Mouse (Mus musculus) adrenal gland, adult 8-10 months (tissue): ENCODE results near the gene Ripk4. TPM values are rescaled to one million over a fixed set of nuclear protein-coding genes. Genes with fewer than 3 reads are reported as not detected.

ENCODE experiments used
- DNase-seq: peaks from one replicate; pipeline ENCODE4 v3.0.0; 2022
- total RNA-seq, 4 experiments: library from RNA; stranded (reverse); gene quantifications; 2 replicates each; pipeline ENCODE4 v1.2.4; 2022

The Ripk4 gene
- total RNA-seq, 4 experiments from 2014 or later: 2.0 to 2.5 (median 2.2) TPM

GRCm38 (mm10) chr16:97734760-97735322 is 28.7 kb downstream of the Ripk4 start:
- DNase-seq: no peak

- no peak for DNase-seq
These were observed 30.0 kb downstream of the Ripk4 start for GRCm38 (mm10) chr16:97733599-97733998.

GRCm38 (mm10) chr16:97730321-97730720 is 33.3 kb downstream of the Ripk4 start:
- DNase-seq: no peak

DNA sequence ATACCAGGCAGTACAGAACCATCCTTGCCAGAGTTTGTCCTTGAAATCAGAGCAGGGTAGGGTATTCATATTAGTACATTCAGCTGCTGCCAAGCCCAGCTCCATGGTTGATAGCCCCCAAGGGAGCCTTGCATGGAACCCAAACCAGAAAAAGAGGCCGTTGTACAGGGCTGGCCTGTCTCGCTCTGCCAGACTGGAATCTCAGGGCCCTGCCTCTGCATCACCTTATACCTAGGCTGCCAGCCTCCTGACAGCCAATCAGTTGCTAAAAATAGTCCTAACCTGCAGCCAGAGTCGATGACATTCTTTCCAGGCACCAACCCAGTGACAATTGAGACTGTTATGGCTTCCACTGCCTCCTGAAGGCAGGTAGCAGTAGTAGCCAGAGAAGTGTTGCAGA is 37.2 kb downstream of the Ripk4 start:
- no peak for DNase-seq

GRCm38 (mm10) chr16:97720093-97720492 is 43.5 kb downstream of the Ripk4 start:
- no peak for DNase-seq

- DNase-seq: no peak
These were observed 44.1 kb downstream of the Ripk4 start for GRCm38 (mm10) chr16:97719392-97719983.

DNA sequence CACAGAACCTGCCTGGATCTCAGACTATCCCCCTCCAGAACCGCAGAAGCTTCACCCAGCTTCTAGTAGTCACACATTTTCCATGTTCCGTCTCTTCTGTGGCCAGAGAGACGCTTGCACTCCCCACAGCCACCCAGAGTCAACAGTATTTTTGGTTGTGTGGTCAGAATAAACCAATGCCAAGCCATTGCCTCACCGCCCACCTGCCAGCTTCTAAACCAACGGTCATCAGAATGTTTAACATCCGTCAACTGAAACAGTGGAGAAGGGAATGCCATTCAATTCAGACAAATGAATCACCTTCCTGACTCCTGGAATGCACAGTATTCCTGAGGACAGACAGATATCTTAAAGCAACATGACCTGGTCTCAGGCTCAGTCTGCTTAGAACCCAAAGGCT is 47.0 kb downstream of the Ripk4 start:
- no peak for DNase-seq

- no peak for DNase-seq
These were observed 51.5 kb downstream of the Ripk4 start for GRCm38 (mm10) chr16:97712129-97712528.

- DNase-seq: no peak
These were observed 61.7 kb downstream of the Ripk4 start for GRCm38 (mm10) chr16:97701871-97702270.

DNA sequence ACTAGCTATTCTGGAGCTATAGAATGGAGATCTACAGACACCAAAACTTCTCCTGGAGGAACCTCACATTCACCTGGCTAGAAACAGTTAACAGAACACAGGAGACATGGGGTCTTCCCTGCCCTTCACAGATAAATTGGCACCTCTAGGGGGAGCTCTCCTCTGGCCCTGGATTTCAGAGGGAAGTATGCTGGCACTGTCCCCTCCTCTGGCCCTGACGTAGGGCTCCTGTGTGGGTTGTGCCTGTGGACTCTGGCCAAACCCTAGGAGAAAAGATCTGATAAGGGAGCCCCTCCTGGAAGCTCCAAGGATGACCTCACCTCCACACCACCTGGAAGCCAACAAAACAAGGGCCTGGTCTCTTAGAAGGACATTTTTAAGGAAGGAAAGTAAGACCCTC is 65.8 kb downstream of the Ripk4 start:
- no peak for DNase-seq

DNA sequence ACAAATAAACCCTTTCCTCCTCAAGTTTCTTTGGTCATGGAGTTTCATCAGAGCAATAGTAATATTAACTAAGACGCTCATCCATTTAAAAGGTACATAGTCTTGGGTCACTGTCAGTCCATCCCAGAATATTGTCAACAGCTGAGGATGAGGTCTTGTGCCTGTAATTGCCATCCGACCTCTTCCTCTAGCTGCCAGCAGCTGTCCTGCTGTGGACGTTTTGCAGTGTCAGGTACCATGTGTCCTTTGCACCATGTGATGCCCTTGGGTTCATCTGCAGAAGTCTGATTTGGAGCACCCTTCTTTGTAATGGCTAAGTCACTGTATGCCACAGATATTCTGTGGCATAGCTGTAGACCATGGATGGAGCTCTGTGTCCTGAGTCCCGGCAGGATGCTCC is 67.9 kb downstream of the Ripk4 start:
- no peak for DNase-seq

Other genes starting within 250 kb of the Ripk4 start
- not detected for gene Fam3b, start 249.0 kb downstream of the Ripk4 start, total RNA-seq
- gene Tmprss2, start 152.6 kb downstream of the Ripk4 start, total RNA-seq: under 1 TPM in 2 of 4 experiments, not detected in 2; 0.07 to 0.09 TPM
- 10 to 100 TPM in 3 of 4 experiments, 1 to 10 TPM in 1; 8.8 to 17.4 (median 16.7) TPM for gene Prdm15, start 88.1 kb upstream of the Ripk4 start, total RNA-seq
- gene C2cd2, start 198.8 kb upstream of the Ripk4 start, total RNA-seq: 10 to 100 TPM; 15.2 to 23.5 (median 20.8) TPM
- gene Zbtb21, start 198.8 kb upstream of the Ripk4 start, total RNA-seq: 10 to 100 TPM; 28.3 to 48.0 (median 36.4) TPM
- gene B230307C23Rik, start 233.5 kb upstream of the Ripk4 start, total RNA-seq: 10 to 100 TPM; 44.5 to 64.9 (median 50.7) TPM